Mouse (Mus musculus) left cerebral cortex, postnatal 14 days (tissue): ENCODE data around the gene Sft2d2. TPM values are rescaled to one million over a fixed set of nuclear protein-coding genes. Genes with fewer than 3 reads are reported as not detected.
A peak's percentile ranks its signal among the peaks of the same experiment; 100 is the strongest.

Experiments
- DNase-seq, 2 experiments: peaks; one replicate each; pipeline ENCODE4 v3.0.0; 2021 to 2022; ENCODE audit warnings: low spot score in 2 of 2, mixed read lengths in 1 of 2
- intact Hi-C: fragments of 180-260 bp; cut with DNase I; formaldehyde crosslinking; loops from one replicate; pipeline ENCODE4 v1.15.1; 2025
- total RNA-seq, 2 experiments: library from RNA; stranded (reverse); gene quantifications; 2 replicates each; pipeline ENCODE4 v1.2.3; 2021

Sft2d2 gene
- total RNA-seq, 2 experiments from 2014 or later = 8.1 to 9.5 TPM

- intact Hi-C loops = no loop called here
- DNase-seq = no peak
Observed at GRCm38 (mm10) chr1:165192714-165193264, 1.4 kb downstream of the Sft2d2 start.

- intact Hi-C loops = no loop called here
- DNase-seq = no peak
Observed at GRCm38 (mm10) chr1:165192102-165192501, 2.1 kb downstream of the Sft2d2 start.

GRCm38 (mm10) chr1:165191611-165192010 is 2.6 kb downstream of the Sft2d2 start:
- DNase-seq = no peak
- intact Hi-C loops = no loop called here

- intact Hi-C loops = no loop called here
- DNase-seq = no peak
Observed at GRCm38 (mm10) chr1:165190571-165191273, 3.5 kb downstream of the Sft2d2 start.

GRCm38 (mm10) chr1:165190068-165190467 is 4.2 kb downstream of the Sft2d2 start:
- intact Hi-C loops = no loop called here
- DNase-seq = no peak

GRCm38 (mm10) chr1:165188806-165189580 is 5.2 kb downstream of the Sft2d2 start:
- DNase-seq = no peak
- intact Hi-C loops = no loop called here

GRCm38 (mm10) chr1:165187357-165187756 is 6.9 kb downstream of the Sft2d2 start:
- DNase-seq = peak in 1 of 2 experiments; percentile 20
- intact Hi-C loops = no loop called here

- intact Hi-C loops = no loop called here
- DNase-seq = no peak
Observed at GRCm38 (mm10) chr1:165186491-165186890, 7.7 kb downstream of the Sft2d2 start.

GRCm38 (mm10) chr1:165185116-165185515 is 9.1 kb downstream of the Sft2d2 start:
- DNase-seq = no peak
- intact Hi-C loops = no loop called here

- intact Hi-C loops = no loop called here
- DNase-seq = no peak
Observed at GRCm38 (mm10) chr1:165184178-165184577, 10.1 kb downstream of the Sft2d2 start.

- intact Hi-C loops = no loop called here
- DNase-seq = no peak
Observed at GRCm38 (mm10) chr1:165183400-165183799, 10.8 kb downstream of the Sft2d2 start.

GRCm38 (mm10) chr1:165179321-165179720 is 14.9 kb downstream of the Sft2d2 start:
- DNase-seq = no peak
- intact Hi-C loops = no loop called here

GRCm38 (mm10) chr1:165178075-165178474 is 16.2 kb downstream of the Sft2d2 start:
- intact Hi-C loops = no loop called here
- DNase-seq = no peak

- DNase-seq = no peak
- intact Hi-C loops = no loop called here
Observed at GRCm38 (mm10) chr1:165174059-165174616, 20.1 kb downstream of the Sft2d2 start.

GRCm38 (mm10) chr1:165171277-165171676 is 23.0 kb downstream of the Sft2d2 start:
- DNase-seq = no peak
- intact Hi-C loops = no loop called here

GRCm38 (mm10) chr1:165170157-165170556 is 24.1 kb downstream of the Sft2d2 start:
- intact Hi-C loops = no loop called here
- no peak for DNase-seq

- no peak for DNase-seq
- intact Hi-C loops = no loop called here
Observed at GRCm38 (mm10) chr1:165169462-165169861, 24.8 kb downstream of the Sft2d2 start.

- intact Hi-C loops = no loop called here
Observed at GRCm38 (mm10) chr1:165164920-165165319, 29.3 kb downstream of the Sft2d2 start.

GRCm38 (mm10) chr1:165160723-165161405 is 33.4 kb downstream of the Sft2d2 start, which contains the start of gene Tbx19:
Gene Tbx19 (minus strand): TSS chr1:165160773.
- intact Hi-C loops = no loop called here
- DNase-seq = peak; percentile 21 to 39

More at GRCm38 (mm10) chr1:165164920-165165319, 29.3 kb downstream of the Sft2d2 start:
- no peak for DNase-seq

GRCm38 (mm10) chr1:165158841-165159240 is 35.4 kb downstream of the Sft2d2 start:
- DNase-seq = no peak
- intact Hi-C loops = no loop called here
